Mouse (Mus musculus): ENCODE results near the gene Vmn1r155.
"Not testable (repeated sequence)": the region's sequence is repeated elsewhere in the genome, so short reads cannot be mapped to it uniquely, and the experiment has no call there.

Vmn1r155 gene

DNA sequence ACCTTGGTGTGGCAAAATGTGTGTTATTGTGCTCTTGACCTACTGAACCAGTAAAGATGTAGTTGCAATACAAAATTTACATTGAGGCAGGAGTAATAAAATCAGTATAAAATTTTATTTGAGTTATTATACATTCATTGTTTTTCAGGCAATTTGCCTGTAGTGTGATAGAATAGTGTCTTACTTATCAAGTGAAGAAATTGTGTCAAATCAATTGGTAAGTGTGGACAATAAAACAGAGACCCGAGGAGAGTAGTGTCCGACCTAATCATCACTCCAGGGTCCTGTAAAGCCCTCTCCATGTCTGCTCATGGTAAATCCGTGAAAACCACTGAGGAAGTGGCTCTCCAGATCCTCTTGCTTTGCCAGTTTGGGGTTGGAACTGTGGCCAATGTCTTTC lies at the start of gene Vmn1r155:
Gene Vmn1r155, plus strand, starts transcription at position 301 of the 400 bp plus-strand sequence.
- DNase-seq = not testable (repeated sequence)

- not testable (repeated sequence) for DNase-seq
Observed at GRCm38 (mm10) chr7:22692217-22692616, 34.4 kb downstream of the Vmn1r155 start, which contains the start of gene Gm8693. Gene Gm8693 (minus strand): TSS chr7:22692317.

All from cerebellum, postnatal 10 days (tissue).